Mouse (Mus musculus) MEL (cell line): ENCODE measurements around the gene Irf2bp1. TPM values are rescaled to one million over a fixed set of nuclear protein-coding genes. Genes with fewer than 3 reads are reported as not detected.

Experiments used
- DNase-seq: peaks from one replicate; pipeline ENCODE4 v3.0.0; 2011; ENCODE audit warnings: low read depth, low spot score
- H3K27ac ChIP-seq: 2 replicates; pipeline ENCODE4 v1.5.1; 2012; ENCODE audit warnings: low read depth, mild to moderate bottlenecking, control low read depth, low read length, moderate library complexity; ENCODE audit not compliant: control insufficient read depth
- H3K27me3 ChIP-seq, 2 experiments: fragments of 150-350 bp in 1 of 2; sonication (generic) in 1 of 2; 2 replicates each; pipeline ENCODE4 v1.6.1; 2012; ENCODE audit warnings: low read length in 2 of 2, mild to moderate bottlenecking in 2 of 2, improper control_type of control experiment in 1 of 2, moderate library complexity in 1 of 2; ENCODE audit not compliant: insufficient read depth in 2 of 2, control insufficient read depth in 1 of 2
- H3K36me3 ChIP-seq, 2 experiments: 2 replicates each; pipeline ENCODE4 v1.6.1; 2012 to 2014; ENCODE audit warnings: low read length in 2 of 2, improper control_type of control experiment in 1 of 2, inconsistent platforms in 1 of 2, mild to moderate bottlenecking in 1 of 2; ENCODE audit not compliant: insufficient read depth in 2 of 2, control insufficient read depth in 1 of 2
- H3K4me1 ChIP-seq, 2 experiments: fragments of 150-350 bp in 1 of 2; sonication (generic) in 1 of 2; 2 replicates each; pipeline ENCODE4 v1.6.1; 2012; ENCODE audit warnings: low read length in 2 of 2, improper control_type of control experiment in 1 of 2, mild to moderate bottlenecking in 1 of 2; ENCODE audit not compliant: insufficient read depth in 2 of 2, control insufficient read depth in 1 of 2
- H3K4me3 ChIP-seq, 2 experiments: fragments of 150-350 bp in 1 of 2; sonication (generic) in 1 of 2; 2 replicates each; pipeline ENCODE4 v1.5.1; 2012; ENCODE audit warnings: low read depth in 2 of 2, low read length in 2 of 2, mild to moderate bottlenecking in 2 of 2, moderate library complexity in 2 of 2, control low read depth in 1 of 2, improper control_type of control experiment in 1 of 2; ENCODE audit not compliant: control insufficient read depth in 1 of 2, insufficient read depth in 1 of 2
- H3K79me2 ChIP-seq: 2 replicates; pipeline ENCODE4 v1.6.1; 2012; ENCODE audit warnings: mild to moderate bottlenecking, low read length, moderate library complexity; ENCODE audit not compliant: control insufficient read depth, poor library complexity, insufficient read depth
- H3K9ac ChIP-seq: 2 replicates; pipeline ENCODE4 v1.6.1; 2012; ENCODE audit warnings: low read depth, mild to moderate bottlenecking, control low read depth, low read length, moderate library complexity; ENCODE audit not compliant: control insufficient read depth, poor library complexity, severe bottlenecking
- H3K9me3 ChIP-seq: fragments of 150-350 bp; sonication (generic); replicated peaks from 2 replicates; pipeline ENCODE4 v1.6.1; 2012; ENCODE audit warnings: mild to moderate bottlenecking, low read length, improper control_type of control experiment, moderate library complexity; ENCODE audit not compliant: insufficient read depth
- BHLHE40 ChIP-seq: IDR thresholded peaks from 2 replicates; pipeline ENCODE4 v1.6.1; 2012; ENCODE audit warnings: low read depth, mild to moderate bottlenecking, inconsistent platforms, low read length, improper control_type of control experiment, borderline replicate concordance
- CHD2 ChIP-seq: IDR thresholded peaks from 2 replicates; pipeline ENCODE4 v1.6.1; 2011; ENCODE audit warnings: low read length, improper control_type of control experiment
- CTCF ChIP-seq, 3 experiments: IDR thresholded peaks in 2 of 3; conservative IDR thresholded peaks in 1 of 3; 2 replicates each; pipeline ENCODE4 v1.5.1; 2011 to 2012; ENCODE audit warnings: low read length in 3 of 3, low read depth in 2 of 3, mild to moderate bottlenecking in 2 of 3, improper control_type of control experiment in 1 of 3, inconsistent platforms in 1 of 3, mixed read lengths in 1 of 3, moderate library complexity in 1 of 3; ENCODE audit not compliant: control insufficient read depth in 1 of 3, insufficient read depth in 1 of 3, poor library complexity in 1 of 3, severe bottlenecking in 1 of 3
- E2F4 ChIP-seq: IDR thresholded peaks from 2 replicates; pipeline ENCODE4 v1.6.1; 2011; ENCODE audit warnings: low read depth, low read length, improper control_type of control experiment, borderline replicate concordance
- ELF1 ChIP-seq: IDR thresholded peaks from 2 replicates; pipeline ENCODE4 v1.6.1; 2014; ENCODE audit warnings: low read depth, mild to moderate bottlenecking, inconsistent platforms, low read length, improper control_type of control experiment, moderate library complexity
- ETS1 ChIP-seq: IDR thresholded peaks from 2 replicates; pipeline ENCODE4 v1.6.1; 2012; ENCODE audit warnings: low read depth, mild to moderate bottlenecking, inconsistent platforms, low read length, improper control_type of control experiment, moderate library complexity
- GABPA ChIP-seq: IDR thresholded peaks from 2 replicates; pipeline ENCODE4 v1.6.1; 2012; ENCODE audit warnings: low read depth, mild to moderate bottlenecking, inconsistent platforms, low read length, improper control_type of control experiment, moderate library complexity
- GATA1 ChIP-seq: IDR thresholded peaks from 2 replicates; pipeline ENCODE4 v1.6.1; 2011; ENCODE audit warnings: low read depth, low read length, improper control_type of control experiment
- HCFC1 ChIP-seq: IDR thresholded peaks from 2 replicates; pipeline ENCODE4 v1.6.1; 2012; ENCODE audit warnings: low read depth, mild to moderate bottlenecking, inconsistent platforms, low read length, improper control_type of control experiment, moderate library complexity
- JUND ChIP-seq: IDR thresholded peaks from 2 replicates; pipeline ENCODE4 v1.6.1; 2011; ENCODE audit warnings: low read depth, mild to moderate bottlenecking, improper control_type of control experiment, low read length
- MAFK ChIP-seq: IDR thresholded peaks from 2 replicates; pipeline ENCODE4 v1.6.1; 2011; ENCODE audit warnings: low read depth, mild to moderate bottlenecking, low read length, improper control_type of control experiment, borderline replicate concordance
- MAX ChIP-seq: IDR thresholded peaks from 2 replicates; pipeline ENCODE4 v1.6.1; 2011; ENCODE audit warnings: low read length, improper control_type of control experiment
- MAZ ChIP-seq: IDR thresholded peaks from 2 replicates; pipeline ENCODE4 v1.6.1; 2012; ENCODE audit warnings: low read depth, mild to moderate bottlenecking, inconsistent platforms, low read length, improper control_type of control experiment
- MEF2A ChIP-seq: IDR thresholded peaks from 2 replicates; pipeline ENCODE4 v1.6.1; 2014; ENCODE audit warnings: low read depth, mild to moderate bottlenecking, inconsistent platforms, low read length, improper control_type of control experiment; ENCODE audit not compliant: poor library complexity, insufficient replicate concordance, severe bottlenecking; ENCODE audit errors: extremely low read depth
- MXI1 ChIP-seq: IDR thresholded peaks from 2 replicates; pipeline ENCODE4 v1.6.1; 2011; ENCODE audit warnings: mild to moderate bottlenecking, low read depth, low read length, improper control_type of control experiment
- NRF1 ChIP-seq: IDR thresholded peaks from 2 replicates; pipeline ENCODE4 v1.6.1; 2014; ENCODE audit warnings: low read depth, mild to moderate bottlenecking, inconsistent platforms, low read length, improper control_type of control experiment, moderate library complexity; ENCODE audit not compliant: poor library complexity, insufficient read depth, severe bottlenecking
- POLR2A ChIP-seq, 2 experiments: IDR thresholded peaks; 2 replicates each; pipeline ENCODE4 v1.6.1; 2011 to 2012; ENCODE audit warnings: low read length in 2 of 2, mild to moderate bottlenecking in 2 of 2, control low read depth in 1 of 2, improper control_type of control experiment in 1 of 2, low read depth in 1 of 2, moderate library complexity in 1 of 2; ENCODE audit not compliant: control insufficient read depth in 1 of 2, insufficient read depth in 1 of 2, poor library complexity in 1 of 2
- POLR2AphosphoS2 ChIP-seq: IDR thresholded peaks from 2 replicates; pipeline ENCODE4 v1.6.1; 2011; ENCODE audit warnings: low read length, improper control_type of control experiment
- POLR2AphosphoS5 ChIP-seq: IDR thresholded peaks from 2 replicates; pipeline ENCODE4 v1.6.1; 2012; ENCODE audit warnings: low read depth, borderline replicate concordance, mild to moderate bottlenecking, inconsistent platforms, low read length, moderate library complexity, mixed read lengths
- RAD21 ChIP-seq: IDR thresholded peaks from 2 replicates; pipeline ENCODE4 v1.6.1; 2011; ENCODE audit warnings: mild to moderate bottlenecking, low read depth, low read length, improper control_type of control experiment
- RCOR1 ChIP-seq: IDR thresholded peaks from 2 replicates; pipeline ENCODE4 v1.6.1; 2012; ENCODE audit warnings: low read depth, mild to moderate bottlenecking, inconsistent platforms, low read length, improper control_type of control experiment
- SIN3A ChIP-seq: IDR thresholded peaks from 2 replicates; pipeline ENCODE4 v1.6.1; 2012; ENCODE audit warnings: low read length, improper control_type of control experiment, inconsistent platforms
- SMC3 ChIP-seq: IDR thresholded peaks from 2 replicates; pipeline ENCODE4 v1.6.1; 2011; ENCODE audit warnings: low read depth, low read length, improper control_type of control experiment
- TAL1 ChIP-seq: IDR thresholded peaks from 2 replicates; pipeline ENCODE4 v1.6.1; 2012; ENCODE audit warnings: mild to moderate bottlenecking, inconsistent platforms, low read length, moderate library complexity, mixed read lengths
- TBP ChIP-seq: IDR thresholded peaks from 2 replicates; pipeline ENCODE4 v1.8.0; 2011; ENCODE audit warnings: low read depth, low read length, improper control_type of control experiment
- UBTF ChIP-seq: IDR thresholded peaks from 2 replicates; pipeline ENCODE4 v1.6.1; 2012; ENCODE audit warnings: low read depth, mild to moderate bottlenecking, inconsistent platforms, low read length, improper control_type of control experiment, moderate library complexity, borderline replicate concordance; ENCODE audit not compliant: insufficient read depth
- USF1 ChIP-seq: IDR thresholded peaks from 2 replicates; pipeline ENCODE4 v1.6.1; 2014; ENCODE audit warnings: low read depth, mild to moderate bottlenecking, inconsistent platforms, low read length, improper control_type of control experiment, moderate library complexity
- USF2 ChIP-seq, 2 experiments: IDR thresholded peaks; 2 replicates each; pipeline ENCODE4 v1.6.1; 2011 to 2012; ENCODE audit warnings: improper control_type of control experiment in 2 of 2, low read length in 2 of 2, borderline replicate concordance in 1 of 2, inconsistent platforms in 1 of 2, low read depth in 1 of 2, mild to moderate bottlenecking in 1 of 2; ENCODE audit not compliant: insufficient read depth in 1 of 2
- ZC3H11A ChIP-seq: IDR thresholded peaks from 2 replicates; pipeline ENCODE4 v1.6.1; 2012; ENCODE audit warnings: low read depth, mild to moderate bottlenecking, inconsistent platforms, low read length, improper control_type of control experiment
- ZNF384 ChIP-seq: IDR thresholded peaks from 2 replicates; pipeline ENCODE4 v1.6.1; 2012; ENCODE audit warnings: low read depth, mild to moderate bottlenecking, inconsistent platforms, low read length, improper control_type of control experiment
- polyA plus RNA-seq, 2 experiments: library from polyadenylated mRNA; stranded (reverse) in 1 of 2; unstranded in 1 of 2; fragments of >175 nt in 1 of 2; fragments of >200 nt in 1 of 2; gene quantifications; 2 replicates each; pipeline versions ENCODE4 v1.2.1 to v1.2.4; 2012; ENCODE audit warnings: low replicate concordance in 2 of 2, low read depth in 1 of 2; ENCODE audit not compliant: insufficient read length in 2 of 2, insufficient read depth in 1 of 2, missing spikeins in 1 of 2
- total RNA-seq: library from RNA; depleted of rRNA; stranded (reverse); fragments of 300-350 nt; gene quantifications from 2 replicates; pipeline ENCODE4 v1.2.3, GENCODE M21; 2012

Gene Irf2bp1
- total and polyA plus RNA-seq, 3 experiments, result 33.1 to 41.1 TPM; not detected in 1

DNA sequence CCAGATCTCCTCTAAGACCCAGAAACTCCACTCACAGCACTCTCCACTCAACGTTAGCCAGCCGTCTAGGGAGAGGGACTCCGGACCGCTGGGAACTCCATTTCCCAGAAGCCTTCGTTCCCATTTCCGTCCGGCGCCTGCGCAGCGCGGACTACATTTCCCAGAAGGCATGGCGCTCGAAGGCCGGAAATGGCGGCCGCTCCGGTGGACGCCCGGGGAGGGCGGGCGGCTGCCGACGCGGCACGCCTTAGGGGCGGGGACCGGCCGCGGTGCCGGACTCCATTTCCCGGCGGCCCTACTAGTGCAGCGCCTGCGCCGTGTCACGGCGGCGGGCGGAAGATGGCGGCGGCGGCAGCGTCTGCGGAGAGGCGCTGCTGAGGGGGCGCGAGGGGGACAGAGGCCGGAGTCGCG lies 20.3 kb downstream of the Irf2bp1 start, which contains the start of gene Sympk (continued):
- TF ChIP-seq RAD21 (no peak), MAFK (no peak), E2F4 (no peak), MXI1 (0 out of 2 replicates have a peak, but pooled peaks have one; percentile 39), POLR2A (IDR thresholded peaks at IDR 0.05; ENCODE audit: control insufficient read depth in 1 of 2, insufficient read depth in 1 of 2, low read depth in 1 of 2, low read length in 2 of 2, poor library complexity in 1 of 2) (peak; percentile 24 to 63; a peak in 1 of 4 replicates), HCFC1 (peak; percentile 98), TAL1 (no peak), ETS1 (no peak), CHD2 (no peak), UBTF (no peak), POLR2AphosphoS2 (no peak)
- TF ChIP-seq, all 39 proteins: peak for 14

DNA sequence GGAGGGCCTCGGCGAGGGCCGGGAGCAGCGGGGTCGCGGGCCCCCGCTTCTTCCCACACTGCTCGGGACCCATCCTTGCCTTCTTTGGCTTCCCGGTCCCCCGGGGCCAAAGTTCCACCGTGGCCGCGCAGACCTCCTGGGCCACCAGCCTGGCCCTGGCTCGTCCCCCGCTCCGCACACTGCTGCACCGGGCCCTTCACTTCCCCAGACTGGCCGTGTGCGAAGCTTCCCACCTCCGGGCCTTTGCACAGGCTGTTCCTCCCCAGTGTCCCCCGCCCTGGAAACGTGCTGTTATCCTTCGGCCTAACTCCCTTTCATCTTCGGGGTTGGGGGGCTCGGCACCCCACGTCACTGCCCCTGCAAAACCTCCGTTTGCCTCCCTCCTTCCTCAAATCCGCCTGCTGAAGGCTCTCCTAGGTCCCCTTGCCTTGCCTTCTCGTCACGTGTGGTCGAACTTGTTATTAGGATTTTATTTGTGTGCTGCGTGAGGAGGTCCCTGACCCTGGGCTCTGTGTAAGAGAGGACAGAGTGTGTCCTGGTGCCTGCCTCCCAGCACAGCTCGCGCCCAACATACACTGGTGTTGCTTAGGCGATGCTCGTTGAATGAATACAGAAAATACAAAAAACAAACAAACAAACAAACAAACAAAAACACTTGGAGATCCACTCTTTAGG lies 20.9 kb downstream of the Irf2bp1 start:
- Histone ChIP-seq H3K4me3 (peak overlapping the region; percentile 81 to 93), H3K27me3 (peaks cover 0 to 5% of the 10 kb centered on the region in 2 experiments; a peak in 2 of 4 replicates), H3K4me1 (peaks cover 9 to 19% of the 10 kb centered on the region in 2 experiments), H3K27ac (0 out of 2 replicates have a peak overlapping the region, but pooled peaks have one; percentile 27), H3K9me3 (no peaks in the 10 kb centered on the region), H3K9ac (peak overlapping the region; percentile 96), H3K79me2 (peaks cover 22% of the 10 kb centered on the region), H3K36me3 (peaks cover 2 to 22% of the 10 kb centered on the region in 2 experiments; a peak in 2 of 4 replicates)
- peak; percentile 58 for DNase-seq
- TF ChIP-seq MAZ (no peak), SMC3 (no peak), JUND (no peak), GATA1 (no peak), SIN3A (peak; percentile 58), HCFC1 (peak; percentile 44; the same call in 1 of the 2 replicates), BHLHE40 (peak; percentile 16; the same call in 1 of the 2 replicates), RCOR1 (no peak), TBP (no peak), ZC3H11A (no peak), ZNF384 (no peak), TAL1 (no peak), ELF1 (no peak), POLR2AphosphoS5 (no peak), NRF1 (no peak), POLR2A (IDR thresholded peaks at IDR 0.05; ENCODE audit: control insufficient read depth in 1 of 2, insufficient read depth in 1 of 2, low read depth in 1 of 2, low read length in 2 of 2, poor library complexity in 1 of 2) (no peak), CTCF (IDR thresholded peaks at IDR 0.05 in 2 of 3, conservative IDR thresholded peaks at IDR 0.05 in 1 of 3; ENCODE audit: control insufficient read depth in 1 of 3, insufficient read depth in 1 of 3, low read depth in 2 of 3, low read length in 3 of 3, poor library complexity in 1 of 3, severe bottlenecking in 1 of 3) (no peak), RAD21 (no peak), MEF2A (no peak), USF1 (peak; percentile 44; the same call in 1 of the 2 replicates), GABPA (no peak), MXI1 (no peak; the same call in 1 of the 2 replicates), UBTF (no peak), MAX (no peak), USF2 (IDR thresholded peaks at IDR 0.05; ENCODE audit: borderline replicate concordance in 1 of 2, insufficient read depth in 1 of 2, low read depth in 1 of 2, low read length in 2 of 2) (no peak)
